Mouse (Mus musculus): ENCODE results near the gene Sftpa1. TPM values are rescaled to one million over a fixed set of nuclear protein-coding genes. Genes with fewer than 3 reads are reported as not detected.

Sftpa1 gene
- total RNA-seq, 1 experiment from 2014 or later: not detected

DNA sequence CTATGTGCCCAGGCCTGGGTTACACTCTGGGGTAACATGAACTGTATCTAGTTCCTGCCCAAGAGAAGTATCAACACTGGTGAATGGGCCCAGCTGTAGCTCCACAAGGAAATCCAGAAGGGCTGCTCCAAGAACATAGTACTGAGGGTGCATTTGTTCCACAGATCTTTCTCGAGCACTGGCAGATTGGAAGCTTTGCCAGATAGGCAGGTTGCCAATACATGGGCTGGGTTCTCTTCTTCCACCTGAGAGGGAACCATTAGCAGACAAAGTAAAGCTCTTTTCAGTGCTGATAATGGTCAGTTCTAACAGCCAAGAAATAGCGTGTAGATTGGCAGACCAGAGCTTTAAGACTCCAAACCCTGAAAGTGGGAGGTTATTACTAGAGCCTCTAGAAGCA, 15.8 kb downstream of the Sftpa1 start:
- ATAC-seq (replicated peaks; ENCODE audit: insufficient number of reproducible peaks, low FRiP score, low TSS enrichment, poor library complexity, severe bottlenecking): no peak

DNA sequence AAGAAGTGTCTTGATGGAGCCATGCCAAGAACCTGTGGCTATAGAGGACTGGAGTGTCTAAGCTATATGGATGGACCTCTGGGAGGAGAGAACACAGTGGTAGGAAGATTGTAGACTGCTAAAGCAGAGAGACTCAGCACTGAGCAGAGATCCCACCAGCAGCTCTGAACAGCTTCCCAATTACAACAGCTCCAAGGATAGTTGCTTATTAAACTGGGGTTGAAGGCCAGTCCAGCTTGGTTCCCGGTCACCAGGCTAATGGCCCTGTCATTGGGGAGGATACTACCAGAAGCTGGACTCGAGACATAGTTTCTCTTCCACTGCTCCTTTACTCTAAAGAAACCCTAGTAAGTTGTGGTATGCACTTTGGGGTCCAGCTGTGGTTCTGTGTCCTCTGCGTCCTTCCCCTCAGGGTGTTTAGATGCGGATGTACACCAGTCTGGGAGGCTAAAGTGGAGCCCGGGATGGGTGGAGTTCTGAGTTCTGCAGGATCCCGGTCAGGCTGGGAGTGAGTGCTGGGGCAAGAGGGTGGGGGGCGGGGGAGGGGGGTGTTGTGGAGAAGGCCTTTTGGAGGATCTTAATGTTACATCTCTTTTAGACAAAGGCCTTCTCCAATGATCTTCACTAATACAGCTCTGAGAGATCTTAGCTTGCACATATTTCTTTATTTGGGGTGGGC, 19.8 kb downstream of the Sftpa1 start, which contains the start of gene Mbl1:
Gene Mbl1, plus strand, starts transcription at position 239 of the 679 bp plus-strand sequence.
- ATAC-seq (replicated peaks; ENCODE audit: insufficient number of reproducible peaks, low FRiP score, low TSS enrichment, poor library complexity, severe bottlenecking): no peak

DNA sequence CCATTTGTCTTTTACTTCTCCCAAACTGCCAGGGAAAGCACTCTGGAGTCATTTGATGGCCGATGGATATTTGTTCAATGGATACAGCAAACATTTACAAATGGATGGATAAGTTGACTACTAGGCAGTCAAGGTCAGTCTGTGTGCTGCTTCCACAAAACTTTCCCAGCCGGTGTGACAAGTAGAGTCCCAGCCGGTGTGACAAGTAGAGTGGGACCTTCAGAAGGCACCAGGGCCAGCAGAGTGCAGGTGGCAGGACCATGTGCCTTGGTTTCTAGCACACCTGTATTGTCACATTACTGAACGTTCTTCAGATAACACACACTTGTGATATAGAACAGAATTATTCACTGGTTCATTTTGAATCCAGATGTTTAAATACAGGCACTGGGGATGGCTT, 28.5 kb downstream of the Sftpa1 start:
- no peak for ATAC-seq (replicated peaks; ENCODE audit: insufficient number of reproducible peaks, low FRiP score, low TSS enrichment, poor library complexity, severe bottlenecking)

DNA sequence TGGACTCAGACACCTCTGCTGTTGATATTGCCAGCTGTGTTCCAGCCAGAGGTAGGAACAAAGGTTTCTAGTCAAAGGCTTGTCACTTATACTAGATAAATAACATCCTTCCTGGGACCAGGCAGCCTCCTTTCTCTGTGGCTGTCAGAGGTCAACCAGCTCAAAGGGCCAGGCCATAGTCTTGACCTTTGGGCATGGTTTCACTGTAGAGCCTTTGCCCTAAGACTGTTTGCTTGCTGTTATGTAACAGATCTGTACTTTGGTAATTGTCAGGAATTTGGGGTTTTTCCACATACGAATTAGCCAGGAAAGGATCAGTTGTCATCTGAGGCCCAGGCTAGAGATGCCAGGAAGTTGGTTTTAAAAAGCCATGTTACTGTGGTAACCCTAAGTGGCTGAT, 29.2 kb downstream of the Sftpa1 start:
- ATAC-seq (replicated peaks; ENCODE audit: insufficient number of reproducible peaks, low FRiP score, low TSS enrichment, poor library complexity, severe bottlenecking): no peak

DNA sequence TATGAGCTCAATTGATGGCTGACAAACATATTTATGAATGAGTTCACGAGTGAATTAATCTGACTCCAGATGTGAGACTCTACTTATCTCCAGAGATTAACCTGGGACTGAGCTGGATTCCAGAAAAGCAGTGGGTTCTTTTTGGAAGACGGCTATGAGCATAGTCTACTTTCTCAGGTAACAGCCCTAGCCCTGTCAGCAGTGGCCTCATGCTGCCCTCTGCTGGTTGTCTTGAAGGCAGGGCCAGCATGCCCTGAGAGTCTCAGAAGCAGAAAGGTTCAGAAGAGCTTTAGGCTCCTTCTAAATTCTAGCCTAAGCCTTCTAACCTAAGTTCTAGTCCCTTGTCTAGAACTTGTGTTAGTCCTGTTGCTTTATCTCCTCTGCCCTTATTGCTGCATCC, 31.1 kb downstream of the Sftpa1 start:
- no peak for ATAC-seq (replicated peaks; ENCODE audit: insufficient number of reproducible peaks, low FRiP score, low TSS enrichment, poor library complexity, severe bottlenecking)

DNA sequence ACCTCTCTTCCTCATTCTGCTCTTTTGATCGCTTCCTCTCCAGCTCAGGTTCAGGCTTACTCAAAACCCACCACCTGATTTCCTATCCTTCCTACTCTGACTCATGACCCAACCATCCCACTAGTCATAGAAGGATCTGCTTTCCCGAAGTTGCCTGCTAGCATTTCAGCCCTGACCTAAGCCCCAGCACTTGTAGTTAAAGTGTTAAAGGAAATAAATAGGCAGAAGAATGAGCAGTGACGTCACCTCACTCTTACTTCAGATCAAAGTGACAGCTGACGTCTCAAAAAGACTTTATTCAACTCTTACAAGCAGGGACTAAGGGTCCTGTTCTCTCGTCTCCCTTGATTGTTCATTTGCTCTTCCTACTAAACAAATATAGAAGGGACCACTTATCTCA, 35.7 kb downstream of the Sftpa1 start:
- ATAC-seq (replicated peaks; ENCODE audit: insufficient number of reproducible peaks, low FRiP score, low TSS enrichment, poor library complexity, severe bottlenecking): no peak

DNA sequence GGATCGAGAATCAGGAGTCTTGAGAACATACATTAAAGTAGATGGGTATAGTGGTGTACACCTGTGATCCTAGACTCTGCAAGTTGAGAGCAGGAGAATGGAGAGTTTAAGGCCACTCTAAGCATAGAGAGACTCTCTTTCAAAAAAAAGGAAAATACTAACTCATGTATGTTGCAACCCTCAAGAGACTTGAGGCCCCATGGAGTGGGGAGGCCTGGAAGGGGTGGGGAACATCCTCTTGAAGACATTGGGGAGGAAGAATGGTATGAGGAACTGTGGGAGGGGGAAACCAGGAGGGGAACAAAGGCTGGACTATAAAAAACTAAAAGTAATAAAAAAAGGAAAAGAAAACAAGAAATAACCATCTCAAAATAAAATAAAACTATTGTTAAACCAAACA, 37.0 kb downstream of the Sftpa1 start:
- no peak for ATAC-seq (replicated peaks; ENCODE audit: insufficient number of reproducible peaks, low FRiP score, low TSS enrichment, poor library complexity, severe bottlenecking)

DNA sequence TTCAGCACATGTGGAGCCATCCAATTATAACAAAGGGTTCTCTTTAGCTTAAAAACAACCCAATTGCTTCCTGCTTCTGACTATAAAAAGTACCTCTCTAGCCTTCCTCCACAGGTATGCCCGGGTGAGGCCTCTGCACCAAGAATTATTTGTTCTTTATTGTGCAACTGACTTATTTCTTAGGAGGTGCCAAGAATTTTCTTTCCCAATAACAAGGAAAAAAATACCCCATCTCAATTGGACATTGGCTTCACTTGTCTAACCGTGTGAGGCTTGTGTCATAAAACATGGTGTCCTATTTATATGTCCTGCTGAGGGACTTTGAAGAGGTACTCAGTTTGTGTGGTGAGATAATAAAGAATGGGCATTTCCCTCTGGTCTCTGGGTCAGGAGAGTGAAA, 38.9 kb downstream of the Sftpa1 start:
- no peak for ATAC-seq (replicated peaks; ENCODE audit: insufficient number of reproducible peaks, low FRiP score, low TSS enrichment, poor library complexity, severe bottlenecking)

DNA sequence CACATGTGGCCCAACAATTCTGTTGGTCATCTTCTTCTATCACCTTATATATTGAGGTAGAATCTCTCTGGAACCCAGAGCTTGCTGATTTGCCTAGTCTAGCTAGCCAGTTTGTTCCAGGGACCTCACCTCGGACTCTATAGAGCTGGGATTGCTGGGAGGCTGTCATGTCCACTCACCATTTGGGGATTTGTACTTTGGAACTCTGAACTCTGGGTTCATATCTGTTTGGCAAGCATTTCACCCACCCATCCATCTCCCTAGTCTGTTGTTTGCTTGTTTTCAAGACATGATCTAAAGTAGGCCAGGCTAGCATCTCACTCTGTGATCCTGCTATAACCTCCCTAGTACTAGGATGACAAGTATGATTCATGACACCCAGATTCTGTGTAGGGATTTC, 43.2 kb downstream of the Sftpa1 start:
- no peak for ATAC-seq (replicated peaks; ENCODE audit: insufficient number of reproducible peaks, low FRiP score, low TSS enrichment, poor library complexity, severe bottlenecking)

DNA sequence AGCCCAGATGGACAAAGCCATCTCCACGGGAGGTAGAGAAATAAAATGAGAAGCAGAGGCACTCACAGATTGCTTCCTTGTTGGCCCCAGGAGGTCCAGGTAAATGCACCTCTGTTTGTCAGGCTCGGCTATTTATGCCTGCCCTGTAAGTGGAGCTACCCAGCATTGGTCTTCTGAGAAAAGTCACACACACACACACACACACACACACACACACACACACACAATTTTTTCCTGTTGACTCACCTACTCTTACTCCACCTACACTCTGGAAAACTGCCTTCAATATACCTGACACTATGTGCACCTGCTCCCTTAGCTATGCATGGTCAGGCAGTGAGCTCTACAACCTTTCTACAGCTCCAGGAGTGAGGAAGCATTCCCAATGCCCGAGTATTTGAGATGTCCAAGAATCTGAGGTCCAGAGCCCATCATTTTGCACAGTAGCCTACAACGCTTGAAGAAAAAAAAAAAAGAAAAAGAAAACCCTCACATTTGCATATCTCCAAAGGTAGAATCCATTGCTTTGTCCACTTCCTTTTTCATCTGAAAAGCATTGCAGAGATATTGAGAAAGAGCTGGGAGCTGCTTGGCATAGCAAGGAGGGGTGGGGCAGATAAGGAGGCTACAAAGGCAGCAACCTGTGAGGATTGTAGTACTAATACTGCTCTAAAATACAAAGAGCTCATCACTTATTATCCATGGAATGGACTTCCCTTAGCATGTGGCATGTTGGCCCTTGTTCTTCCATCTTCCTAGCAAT, 53.7 kb downstream of the Sftpa1 start, which contains the start of gene Sftpd:
Gene Sftpd, minus strand, starts transcription at position 91 of the 763 bp plus-strand sequence.
- no peak for ATAC-seq (replicated peaks; ENCODE audit: insufficient number of reproducible peaks, low FRiP score, low TSS enrichment, poor library complexity, severe bottlenecking)

Other genes with a start within 250 kb of the Sftpa1 start
- 1.1 to 4.8 TPM (median 1.5 TPM) in 3 replicates for gene Sh2d4b, start 238.5 kb upstream of the Sftpa1 start, total RNA-seq (2017)
- gene Tspan14, start 165.0 kb upstream of the Sftpa1 start, total RNA-seq (2017): 52.3 to 82.1 TPM (median 68.3 TPM) in 3 replicates
- 21.0 to 81.0 TPM (median 74.2 TPM) in 3 replicates for gene Fam213a, start 118.0 kb upstream of the Sftpa1 start, total RNA-seq (2017)
- not detected in 3 replicates for gene Dydc2, start 62.6 kb upstream of the Sftpa1 start, total RNA-seq (2017)
- gene Dydc1, start 58.9 kb upstream of the Sftpa1 start, total RNA-seq (2017): not detected in 3 replicates
- not detected in 3 replicates for gene Mat1a, start 26.7 kb upstream of the Sftpa1 start, total RNA-seq (2017)
- not detected in 3 replicates for gene Mbl1, start 19.7 kb downstream of the Sftpa1 start, total RNA-seq (2017)
- not detected in 3 replicates for gene Sftpd, start 53.4 kb downstream of the Sftpa1 start, total RNA-seq (2017)
- not detected in 3 replicates for gene Gm2832, start 147.0 kb downstream of the Sftpa1 start, total RNA-seq (2017)
- gene Gm5798, start 216.8 kb downstream of the Sftpa1 start, total RNA-seq (2017): not detected in 3 replicates